Mouse (Mus musculus): ENCODE measurements at regions not wholly inside any gene's neighbourhood (a gene's known extent, or its start where the extent isn't known, plus 50 kb on each side); places are given as distances from the start of the nearest gene placed in this dataset.

DNA sequence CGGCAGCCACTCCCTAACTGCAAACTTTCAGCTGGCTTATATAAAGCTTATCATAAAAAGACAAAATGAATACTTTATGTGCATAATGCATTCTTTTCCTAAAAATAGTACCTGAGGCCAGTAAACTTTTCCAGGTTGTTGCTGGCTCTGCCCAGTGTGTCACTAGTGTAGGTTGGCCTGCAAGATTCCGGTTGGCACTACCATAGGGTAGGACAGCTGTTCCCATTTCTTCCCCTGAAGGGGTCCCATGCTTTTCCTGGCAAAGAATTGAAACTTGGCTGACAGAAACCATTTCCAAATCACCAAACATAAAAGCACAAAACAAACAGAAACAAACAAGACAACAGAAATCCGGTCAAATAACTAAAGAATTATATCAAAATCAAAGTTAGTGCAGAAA, 789.6 kb upstream of the Adgrl4 start:
- no peak for ATAC-seq
- no peak overlapping the region for H3K4me2 ChIP-seq (ENCODE audit: low read length)
- H3K4me3 ChIP-seq (ENCODE audit: low read depth, low read length), result no peak overlapping the region
- H3K9ac ChIP-seq (ENCODE audit: low read depth, low read length), result no peak overlapping the region
- 89% methylated on average over 3 of the region's 3 CpGs for WGBS
- H3K9me3 ChIP-seq (replicated peaks; ENCODE audit: control insufficient read depth, low read length, poor library complexity, severe bottlenecking), result no peaks in the 10 kb centered on the region
- no peaks in the 10 kb centered on the region for H3K27me3 ChIP-seq (ENCODE audit: control insufficient read depth, insufficient read depth, low read depth, low read length)
- no peaks in the 10 kb centered on the region for H3K36me3 ChIP-seq (ENCODE audit: control insufficient read depth, insufficient read depth, low read length)
- no peaks in the 10 kb centered on the region for H3K4me1 ChIP-seq (ENCODE audit: control insufficient read depth, insufficient read depth, low read length)
- no peak overlapping the region for H3K27ac ChIP-seq (ENCODE audit: low read length)

DNA sequence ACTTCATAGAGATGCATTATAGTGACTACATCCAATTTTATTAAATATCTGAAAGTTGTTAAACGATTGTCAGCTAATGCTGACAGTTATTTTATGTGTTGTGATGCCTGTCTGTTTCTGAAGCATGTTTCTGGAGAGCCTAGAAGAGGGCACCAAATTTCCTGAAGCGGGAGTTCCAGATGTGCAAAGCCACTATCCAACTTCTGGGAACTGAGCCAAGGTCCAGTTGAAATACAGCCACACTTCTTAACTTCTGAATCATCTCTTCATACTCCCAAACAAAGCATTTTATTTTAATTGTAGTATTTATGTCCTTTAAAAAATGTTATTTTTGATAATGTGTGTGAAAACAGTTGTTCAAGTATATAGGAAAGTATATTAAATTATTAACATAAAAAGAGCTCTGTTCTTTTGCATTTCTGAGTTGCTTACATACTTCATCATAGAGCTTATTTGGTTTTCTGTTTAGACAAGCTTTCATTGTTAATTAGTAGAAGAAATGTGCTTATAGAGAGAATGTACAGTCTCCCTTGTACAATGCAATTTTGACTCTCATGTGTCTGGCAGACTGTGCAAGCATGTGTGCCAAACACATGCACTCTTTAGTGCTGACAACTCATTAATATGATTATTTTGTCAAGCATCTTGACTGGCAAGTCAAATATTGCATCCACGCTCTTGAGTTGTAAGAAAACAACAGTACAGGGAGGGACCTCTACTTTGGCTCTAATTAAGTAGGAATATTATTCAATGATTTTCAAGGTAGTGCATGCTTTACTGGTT, 787.7 kb upstream of the Adgrl4 start:
- Histone ChIP-seq H3K4me1 (ENCODE audit: control insufficient read depth, insufficient read depth, low read length) (no peaks in the 10 kb centered on the region), H3K27me3 (ENCODE audit: control insufficient read depth, insufficient read depth, low read depth, low read length) (no peaks in the 10 kb centered on the region), H3K9me3 (replicated peaks; ENCODE audit: control insufficient read depth, low read length, poor library complexity, severe bottlenecking) (no peaks in the 10 kb centered on the region), H3K4me3 (ENCODE audit: low read depth, low read length) (no peak overlapping the region), H3K4me2 (ENCODE audit: low read length) (no peak overlapping the region), H3K9ac (ENCODE audit: low read depth, low read length) (no peak overlapping the region), H3K27ac (ENCODE audit: low read length) (no peak overlapping the region), H3K36me3 (ENCODE audit: control insufficient read depth, insufficient read depth, low read length) (no peaks in the 10 kb centered on the region)
- 83% methylated on average over 3 of the region's 3 CpGs for WGBS
- no peak for ATAC-seq

GRCm38 (mm10) chr3:150695751-150696150, 741.9 kb upstream of the Adgrl4 start:
- no peak for ATAC-seq

GRCm38 (mm10) chr3:150699990-150700389, 737.7 kb upstream of the Adgrl4 start:
- Histone ChIP-seq H3K27me3 (ENCODE audit: control insufficient read depth, insufficient read depth, low read depth, low read length) (no peaks in the 10 kb centered on the region), H3K9ac (ENCODE audit: low read depth, low read length) (no peak overlapping the region), H3K27ac (ENCODE audit: low read length) (no peak overlapping the region), H3K4me3 (ENCODE audit: low read depth, low read length) (no peak overlapping the region), H3K4me1 (ENCODE audit: control insufficient read depth, insufficient read depth, low read length) (no peaks in the 10 kb centered on the region), H3K4me2 (ENCODE audit: low read length) (no peak overlapping the region), H3K9me3 (replicated peaks; ENCODE audit: control insufficient read depth, low read length, poor library complexity, severe bottlenecking) (no peaks in the 10 kb centered on the region), H3K36me3 (ENCODE audit: control insufficient read depth, insufficient read depth, low read length) (no peaks in the 10 kb centered on the region)
- 75% methylated on average over 2 of the region's 2 CpGs for WGBS
- ATAC-seq, result no peak

More at GRCm38 (mm10) chr3:150695751-150696150, 741.9 kb upstream of the Adgrl4 start:
- no peak overlapping the region for H3K4me3 ChIP-seq (ENCODE audit: low read depth, low read length)
- no peaks in the 10 kb centered on the region for H3K36me3 ChIP-seq (ENCODE audit: control insufficient read depth, insufficient read depth, low read length)
- no peaks in the 10 kb centered on the region for H3K4me1 ChIP-seq (ENCODE audit: control insufficient read depth, insufficient read depth, low read length)
- 84% methylated on average over 5 of the region's 5 CpGs for WGBS
- H3K9ac ChIP-seq (ENCODE audit: low read depth, low read length), result no peak overlapping the region
- H3K4me2 ChIP-seq (ENCODE audit: low read length), result no peak overlapping the region
- no peak overlapping the region for H3K27ac ChIP-seq (ENCODE audit: low read length)
- no peaks in the 10 kb centered on the region for H3K27me3 ChIP-seq (ENCODE audit: control insufficient read depth, insufficient read depth, low read depth, low read length)
- H3K9me3 ChIP-seq (replicated peaks; ENCODE audit: control insufficient read depth, low read length, poor library complexity, severe bottlenecking), result no peaks in the 10 kb centered on the region

Data from midbrain, embryonic 16.5 days (tissue).